Mouse (Mus musculus): ENCODE measurements around the gene Fut2. TPM values are rescaled to one million over a fixed set of nuclear protein-coding genes. Genes with fewer than 3 reads are reported as not detected.

Fut2 gene
- polyA plus RNA-seq, 1 experiment from 2014 or later: 0.27 TPM

GRCm38 (mm10) chr7:45637710-45638109 lies 28.5 kb downstream of the Fut2 start:
- Histone ChIP-seq H3K36me3 (ENCODE audit: insufficient read depth, low read length) (0 out of 2 replicates have a peak, but pooled peaks cover 5% of the 10 kb centered on the region), H3K27me3 (replicated peaks; ENCODE audit: insufficient read depth, low read length) (no peaks in the 10 kb centered on the region), H3K9ac (replicated peaks; ENCODE audit: low read depth) (no peak overlapping the region), H3K4me2 (replicated peaks; ENCODE audit: low read depth, low read length) (no peak overlapping the region), H3K9me3 (ENCODE audit: low read length) (no peaks in the 10 kb centered on the region), H3K4me1 (ENCODE audit: insufficient read depth, low read depth, low read length) (peaks cover 30% of the 10 kb centered on the region), H3K4me3 (ENCODE audit: low read depth, low read length) (no peak overlapping the region), H3K27ac (ENCODE audit: low read length) (no peak overlapping the region)
- TF ChIP-seq EP300 (IDR thresholded peaks at IDR 0.05) (no peak), CTCF (IDR thresholded peaks at IDR 0.05) (no peak)
- ATAC-seq (no peak), DNase-seq (ENCODE audit: low spot score) (no peak)
- 82% methylated on average over 6 of the region's 6 CpGs for WGBS

- H3K4me1 ChIP-seq (ENCODE audit: insufficient read depth, low read depth, low read length): peaks cover 23% of the 10 kb centered on the region; the same call in 1 of the 2 replicates
- H3K4me2 ChIP-seq (replicated peaks; ENCODE audit: low read depth, low read length): no peak overlapping the region
- peak; percentile 75 for DNase-seq (ENCODE audit: low spot score)
- H3K4me3 ChIP-seq (ENCODE audit: low read depth, low read length): no peak overlapping the region
- H3K36me3 ChIP-seq (ENCODE audit: insufficient read depth, low read length): 0 out of 2 replicates have a peak, but pooled peaks cover 5% of the 10 kb centered on the region
- H3K9me3 ChIP-seq (ENCODE audit: low read length): no peaks in the 10 kb centered on the region
- peak; percentile 38; the same call in 1 of the 2 replicates for TF ChIP-seq EP300 (IDR thresholded peaks at IDR 0.05)
- no peak for TF ChIP-seq CTCF (IDR thresholded peaks at IDR 0.05)
- peak overlapping the region; percentile 66 for H3K27ac ChIP-seq (ENCODE audit: low read length)
- 41% methylated on average over 15 of the region's 15 CpGs for WGBS
- ATAC-seq: peak; percentile 33
- H3K27me3 ChIP-seq (replicated peaks; ENCODE audit: insufficient read depth, low read length): no peaks in the 10 kb centered on the region
- no peak overlapping the region for H3K9ac ChIP-seq (replicated peaks; ENCODE audit: low read depth)
Observed at GRCm38 (mm10) chr7:45635711-45636688, 30.2 kb downstream of the Fut2 start.

GRCm38 (mm10) chr7:45634946-45635681 lies 31.1 kb downstream of the Fut2 start:
- H3K36me3 ChIP-seq (ENCODE audit: insufficient read depth, low read length): 0 out of 2 replicates have a peak, but pooled peaks cover 5% of the 10 kb centered on the region
- peaks cover 20% of the 10 kb centered on the region; the same call in 1 of the 2 replicates for H3K4me1 ChIP-seq (ENCODE audit: insufficient read depth, low read depth, low read length)
- H3K27ac ChIP-seq (ENCODE audit: low read length): peak overlapping the region; percentile 71
- ATAC-seq (peak; percentile 42), DNase-seq (ENCODE audit: low spot score) (peak; percentile 85)
- H3K9ac ChIP-seq (replicated peaks; ENCODE audit: low read depth): no peak overlapping the region
- WGBS: 62% methylated on average over 11 of the region's 11 CpGs
- H3K27me3 ChIP-seq (replicated peaks; ENCODE audit: insufficient read depth, low read length): no peaks in the 10 kb centered on the region
- TF ChIP-seq CTCF (IDR thresholded peaks at IDR 0.05): no peak
- TF ChIP-seq EP300 (IDR thresholded peaks at IDR 0.05): peak; percentile 85
- no peak overlapping the region for H3K4me2 ChIP-seq (replicated peaks; ENCODE audit: low read depth, low read length)
- no peak overlapping the region for H3K4me3 ChIP-seq (ENCODE audit: low read depth, low read length)
- no peaks in the 10 kb centered on the region for H3K9me3 ChIP-seq (ENCODE audit: low read length)

- WGBS: 27% methylated on average over 29 of the region's 35 CpGs
- ATAC-seq: peak; percentile 20
Observed at GRCm38 (mm10) chr7:45632499-45632898, 33.7 kb downstream of the Fut2 start.

GRCm38 (mm10) chr7:45630064-45630907 lies 35.9 kb downstream of the Fut2 start:
- Histone ChIP-seq H3K4me1 (ENCODE audit: insufficient read depth, low read depth, low read length) (peaks cover 8% of the 10 kb centered on the region; the same call in 1 of the 2 replicates), H3K36me3 (ENCODE audit: insufficient read depth, low read length) (0 out of 2 replicates have a peak, but pooled peaks cover 5% of the 10 kb centered on the region), H3K27me3 (replicated peaks; ENCODE audit: insufficient read depth, low read length) (no peaks in the 10 kb centered on the region), H3K9ac (replicated peaks; ENCODE audit: low read depth) (no peak overlapping the region), H3K4me3 (ENCODE audit: low read depth, low read length) (no peak overlapping the region), H3K9me3 (ENCODE audit: low read length) (no peaks in the 10 kb centered on the region), H3K27ac (ENCODE audit: low read length) (no peak overlapping the region), H3K4me2 (replicated peaks; ENCODE audit: low read depth, low read length) (peak overlapping the region; percentile 89)
- ATAC-seq (0 out of 2 replicates have a peak, but pooled peaks have one; percentile 2), DNase-seq (ENCODE audit: low spot score) (peak; percentile 42)
- TF ChIP-seq EP300 (IDR thresholded peaks at IDR 0.05) (peak; percentile 24; the same call in 1 of the 2 replicates), CTCF (IDR thresholded peaks at IDR 0.05) (no peak)
- WGBS: 71% methylated on average over 23 of the region's 23 CpGs

More at GRCm38 (mm10) chr7:45632499-45632898, 33.7 kb downstream of the Fut2 start:
- H3K27me3 ChIP-seq (replicated peaks; ENCODE audit: insufficient read depth, low read length): no peaks in the 10 kb centered on the region
- H3K4me1 ChIP-seq (ENCODE audit: insufficient read depth, low read depth, low read length): peaks cover 14% of the 10 kb centered on the region; the same call in 1 of the 2 replicates
- no peak overlapping the region for H3K4me3 ChIP-seq (ENCODE audit: low read depth, low read length)
- H3K36me3 ChIP-seq (ENCODE audit: insufficient read depth, low read length): 0 out of 2 replicates have a peak, but pooled peaks cover 5% of the 10 kb centered on the region
- no peaks in the 10 kb centered on the region for H3K9me3 ChIP-seq (ENCODE audit: low read length)
- peak overlapping the region; percentile 34 for H3K4me2 ChIP-seq (replicated peaks; ENCODE audit: low read depth, low read length)
- peak overlapping the region; percentile 20; the same call in 1 of the 2 replicates for H3K27ac ChIP-seq (ENCODE audit: low read length)
- peak; percentile 64 for DNase-seq (ENCODE audit: low spot score)
- TF ChIP-seq EP300 (IDR thresholded peaks at IDR 0.05) (no peak), CTCF (IDR thresholded peaks at IDR 0.05) (peak; percentile 65)
- H3K9ac ChIP-seq (replicated peaks; ENCODE audit: low read depth): no peak overlapping the region
